Mouse (Mus musculus) olfactory bulb, adult 2 months (tissue): ENCODE data around the gene Pik3r1.

Experiments
- CTCF ChIP-seq: fragments of 200-500 bp; IDR thresholded peaks from 2 replicates; pipeline ENCODE4 v1.5.1; 2012; ENCODE audit warnings: low read depth, mild to moderate bottlenecking, low read length, moderate library complexity; ENCODE audit not compliant: insufficient read depth
- POLR2A ChIP-seq: fragments of 200-500 bp; IDR thresholded peaks from 2 replicates; pipeline ENCODE4 v1.6.1; 2012; ENCODE audit warnings: mild to moderate bottlenecking, low read depth, low read length, moderate library complexity; ENCODE audit not compliant: insufficient read depth

DNA sequence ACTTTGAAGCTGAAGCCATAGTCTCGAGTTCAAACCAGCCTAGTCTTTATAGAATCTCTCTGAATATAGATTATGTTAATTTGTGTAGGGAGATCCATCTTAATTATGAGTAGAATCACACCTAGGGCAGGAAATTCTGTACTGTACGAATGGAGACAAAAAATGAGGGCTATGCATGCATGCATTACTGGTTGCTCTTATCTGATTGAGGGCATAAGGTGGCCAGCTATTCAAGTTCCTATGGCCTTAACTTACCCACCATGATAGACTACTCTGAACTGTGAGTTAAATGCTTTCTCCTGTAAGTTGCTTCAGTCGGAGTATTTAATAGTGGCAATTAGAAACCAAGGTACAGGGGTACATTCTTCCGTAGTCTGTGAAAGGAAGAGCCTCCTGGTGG lies 1.9 kb upstream of the Pik3r1 start:
- TF ChIP-seq POLR2A (no peak), CTCF (no peak)
